Comparison of ENCODE assay signal across 20 mouse cellular contexts in genomic region chr2:34468559-34469141, GRCm38 (mm10).
DNase-seq lines count a peak whose midpoint lies in the region; ATAC-seq and TF ChIP-seq lines count a peak whose summit lies in the region.
"Had no signal": no experiment of that assay in that cellular context is flagged by ENCODE, and none has a peak within 500 bp of the region (broad histone marks: within the 10 kb centered on the region; RNA-seq: fewer than 3 reads in every experiment).

No protein-coding gene starts in this region.

- TF ChIP-seq CTCF in intestine, postnatal 0 days (IDR thresholded peaks at IDR 0.05; ENCODE audit: low read depth): no peak

- H3K36me3 ChIP-seq in intestine, embryonic 15.5 days: no peaks in the 10 kb centered on the region
- H3K36me3 ChIP-seq in intestine, postnatal 0 days (ENCODE audit: control insufficient read depth, insufficient read depth): no peaks in the 10 kb centered on the region
- H3K36me3 ChIP-seq in midbrain, embryonic 10.5 days: no peaks in the 10 kb centered on the region
- H3K36me3 ChIP-seq in midbrain, embryonic 13.5 days: no peaks in the 10 kb centered on the region
- H3K36me3 ChIP-seq in stomach, embryonic 16.5 days (ENCODE audit: control insufficient read depth, insufficient read depth, low read length): no peaks in the 10 kb centered on the region
- H3K36me3 ChIP-seq in hindbrain, embryonic 16.5 days (ENCODE audit: control insufficient read depth, insufficient read depth, low read length): no peaks in the 10 kb centered on the region
- H3K36me3 ChIP-seq: forebrain, embryonic 10.5 days; heart, embryonic 10.5 days; neural tube, embryonic 15.5 days had no signal

- H3K27ac ChIP-seq in intestine, embryonic 15.5 days: no peak overlapping the region
- no peak overlapping the region for H3K27ac ChIP-seq in intestine, postnatal 0 days (ENCODE audit: low read depth, low read length)
- H3K27ac ChIP-seq in midbrain, embryonic 10.5 days (replicated peaks): 0 out of 2 replicates have a peak overlapping the region, but pooled peaks have one; percentile 42
- no peak overlapping the region for H3K27ac ChIP-seq in midbrain, embryonic 13.5 days
- H3K27ac ChIP-seq in stomach, embryonic 16.5 days (ENCODE audit: low read length): no peak overlapping the region
- H3K27ac ChIP-seq in hindbrain, embryonic 16.5 days (ENCODE audit: low read depth, low read length): no peak overlapping the region
- H3K27ac ChIP-seq: forebrain, embryonic 10.5 days; heart, embryonic 10.5 days; hindbrain, embryonic 14.5 days; neural tube, embryonic 15.5 days had no signal

- no peaks in the 10 kb centered on the region for H3K27me3 ChIP-seq in intestine, embryonic 15.5 days (replicated peaks)
- H3K27me3 ChIP-seq in intestine, postnatal 0 days (replicated peaks; ENCODE audit: control insufficient read depth, insufficient read depth, low read length): no peaks in the 10 kb centered on the region
- no peaks in the 10 kb centered on the region for H3K27me3 ChIP-seq in midbrain, embryonic 10.5 days (ENCODE audit: low read depth, poor library complexity, severe bottlenecking)
- H3K27me3 ChIP-seq in midbrain, embryonic 13.5 days: no peaks in the 10 kb centered on the region
- no peaks in the 10 kb centered on the region for H3K27me3 ChIP-seq in stomach, embryonic 16.5 days (ENCODE audit: control insufficient read depth, insufficient read depth, low read length)
- no peaks in the 10 kb centered on the region for H3K27me3 ChIP-seq in hindbrain, embryonic 16.5 days (replicated peaks; ENCODE audit: control insufficient read depth, insufficient read depth, low read length)
- H3K27me3 ChIP-seq: neural tube, embryonic 15.5 days had no signal

- no peaks in the 10 kb centered on the region for H3K9me3 ChIP-seq in intestine, embryonic 15.5 days
- no peaks in the 10 kb centered on the region for H3K9me3 ChIP-seq in intestine, postnatal 0 days (ENCODE audit: control insufficient read depth)
- H3K9me3 ChIP-seq in midbrain, embryonic 10.5 days (replicated peaks): no peaks in the 10 kb centered on the region
- H3K9me3 ChIP-seq in midbrain, embryonic 13.5 days: no peaks in the 10 kb centered on the region
- no peaks in the 10 kb centered on the region for H3K9me3 ChIP-seq in stomach, embryonic 16.5 days (replicated peaks; ENCODE audit: control insufficient read depth, low read length)
- no peaks in the 10 kb centered on the region for H3K9me3 ChIP-seq in hindbrain, embryonic 16.5 days (ENCODE audit: control insufficient read depth, low read length)
- H3K9me3 ChIP-seq: forebrain, embryonic 10.5 days; heart, embryonic 10.5 days; neural tube, embryonic 15.5 days had no signal

- H3K9ac ChIP-seq in intestine, embryonic 15.5 days: no peak overlapping the region
- no peak overlapping the region for H3K9ac ChIP-seq in intestine, postnatal 0 days (ENCODE audit: low read depth, low read length)
- no peak overlapping the region for H3K9ac ChIP-seq in midbrain, embryonic 13.5 days (replicated peaks)
- H3K9ac ChIP-seq in stomach, embryonic 16.5 days (ENCODE audit: low read length): no peak overlapping the region
- no peak overlapping the region for H3K9ac ChIP-seq in hindbrain, embryonic 16.5 days (ENCODE audit: low read depth, low read length)
- H3K9ac ChIP-seq: hindbrain, embryonic 14.5 days; neural tube, embryonic 15.5 days had no signal

- no peaks in the 10 kb centered on the region for H3K4me1 ChIP-seq in intestine, embryonic 15.5 days (replicated peaks)
- no peaks in the 10 kb centered on the region for H3K4me1 ChIP-seq in intestine, postnatal 0 days (replicated peaks; ENCODE audit: control insufficient read depth, insufficient read depth, low read length)
- peaks cover 10% of the 10 kb centered on the region for H3K4me1 ChIP-seq in midbrain, embryonic 10.5 days
- 0 out of 2 replicates have a peak, but pooled peaks cover 6% of the 10 kb centered on the region for H3K4me1 ChIP-seq in midbrain, embryonic 13.5 days (replicated peaks)
- H3K4me1 ChIP-seq in stomach, embryonic 16.5 days (ENCODE audit: control insufficient read depth, insufficient read depth, low read length): peaks cover 12% of the 10 kb centered on the region
- H3K4me1 ChIP-seq in hindbrain, embryonic 16.5 days (ENCODE audit: control insufficient read depth, insufficient read depth, low read depth, low read length): peaks cover 10% of the 10 kb centered on the region
- H3K4me1 ChIP-seq: forebrain, embryonic 10.5 days had no signal

- no peak overlapping the region for H3K4me2 ChIP-seq in intestine, embryonic 15.5 days (replicated peaks)
- H3K4me2 ChIP-seq in intestine, postnatal 0 days (replicated peaks; ENCODE audit: low read depth): no peak overlapping the region
- H3K4me2 ChIP-seq in midbrain, embryonic 13.5 days (replicated peaks): no peak overlapping the region
- H3K4me2 ChIP-seq in stomach, embryonic 16.5 days (ENCODE audit: low read depth, low read length): no peak overlapping the region
- H3K4me2 ChIP-seq in hindbrain, embryonic 16.5 days (ENCODE audit: low read length): no peak overlapping the region
- H3K4me2 ChIP-seq: hindbrain, embryonic 14.5 days; neural tube, embryonic 15.5 days had no signal

- 40% methylated on average over 7 of the region's 7 CpGs for WGBS in intestine, embryonic 15.5 days
- WGBS in intestine, postnatal 0 days: 35% methylated on average over 7 of the region's 7 CpGs
- 80% methylated on average over 7 of the region's 7 CpGs for WGBS in midbrain, embryonic 10.5 days
- 79% methylated on average over 7 of the region's 7 CpGs for WGBS in midbrain, embryonic 13.5 days
- 41% methylated on average over 7 of the region's 7 CpGs for WGBS in stomach, embryonic 16.5 days
- WGBS in hindbrain, embryonic 16.5 days: 84% methylated on average over 7 of the region's 7 CpGs

- ATAC-seq in intestine, embryonic 15.5 days: peak; percentile 68
- ATAC-seq in intestine, postnatal 0 days: no peak
- ATAC-seq in midbrain, embryonic 13.5 days: no peak
- ATAC-seq in stomach, embryonic 16.5 days (ENCODE audit: insufficient read depth, low FRiP score): peak; percentile 68; the same call in 1 of the 2 replicates
- no peak for ATAC-seq in hindbrain, embryonic 16.5 days

- DNase-seq in midbrain, embryonic 10.5 days (ENCODE audit: low spot score): no peak
- peak; percentile 45 for DNase-seq in adrenal gland, adult 8-10 months
- no peak for DNase-seq in layer of hippocampus, adult 8-10 months (ENCODE audit: low spot score in 2 of 2)
- DNase-seq: cerebellum, adult 9-10 months; gastrocnemius, postnatal 10 days; heart, postnatal 10 days; kidney, adult 18-20 months; liver; lung, adult 2 months; right cerebral cortex, postnatal 4 days; thymus, adult 18-20 months had no signal

- H3K4me3 ChIP-seq in intestine, embryonic 15.5 days (replicated peaks): no peak overlapping the region
- H3K4me3 ChIP-seq in intestine, postnatal 0 days (ENCODE audit: low read depth, low read length): no peak overlapping the region
- no peak overlapping the region for H3K4me3 ChIP-seq in midbrain, embryonic 10.5 days
- H3K4me3 ChIP-seq in midbrain, embryonic 13.5 days (replicated peaks): no peak overlapping the region
- H3K4me3 ChIP-seq in stomach, embryonic 16.5 days (replicated peaks; ENCODE audit: low read length): no peak overlapping the region
- H3K4me3 ChIP-seq in hindbrain, embryonic 16.5 days (ENCODE audit: low read length): no peak overlapping the region
- H3K4me3 ChIP-seq: forebrain, embryonic 10.5 days; heart, embryonic 10.5 days; neural tube, embryonic 15.5 days had no signal

Comparison
In these comparisons a context has a peak if more than half of its experiments do, and no peak if none do; other contexts are left out.
1. ATAC-seq: peak in intestine, embryonic 15.5 days (single experiment) and stomach, embryonic 16.5 days (single experiment); none in intestine, postnatal 0 days (single experiment), midbrain, embryonic 13.5 days (single experiment) and hindbrain, embryonic 16.5 days (single experiment).